Mouse (Mus musculus) ES-E14 (cell line): ENCODE results near the gene Hivep3. TPM values are rescaled to one million over a fixed set of nuclear protein-coding genes. Genes with fewer than 3 reads are reported as not detected.

Experiments used
- DNase-seq: peaks from one replicate; pipeline ENCODE4 v3.0.0-alpha.2; 2013; ENCODE audit warnings: low read depth, low spot score
- H3K27ac ChIP-seq: 2 replicates; pipeline ENCODE4 v1.5.1; 2012; ENCODE audit warnings: low read depth, mild to moderate bottlenecking, low read length, moderate library complexity, mixed read lengths; ENCODE audit not compliant: poor library complexity, insufficient read depth, severe bottlenecking
- H3K36me3 ChIP-seq: 2 replicates; pipeline ENCODE4 v1.6.1; 2012; ENCODE audit warnings: mild to moderate bottlenecking, low read length, moderate library complexity, mixed read lengths; ENCODE audit not compliant: control insufficient read depth, poor library complexity, insufficient read depth, severe bottlenecking
- H3K4me1 ChIP-seq, 2 experiments: fragments of 150-350 bp in 1 of 2; sonication (generic) in 1 of 2; 2 replicates each; pipeline ENCODE4 v1.6.1; 2012; ENCODE audit warnings: low read length in 2 of 2, mild to moderate bottlenecking in 1 of 2, mixed read lengths in 1 of 2; ENCODE audit not compliant: control insufficient read depth in 2 of 2, insufficient read depth in 2 of 2, poor library complexity in 1 of 2
- H3K4me3 ChIP-seq, 2 experiments: fragments of 150-350 bp in 1 of 2; sonication (generic) in 1 of 2; 2 replicates each; pipeline ENCODE4 v1.5.1; 2012; ENCODE audit warnings: low read length in 2 of 2, low read depth in 1 of 2, mild to moderate bottlenecking in 1 of 2, mixed read lengths in 1 of 2; ENCODE audit not compliant: insufficient read depth in 1 of 2, poor library complexity in 1 of 2, severe bottlenecking in 1 of 2
- H3K9ac ChIP-seq: 2 replicates; pipeline ENCODE4 v1.6.1; 2012; ENCODE audit warnings: low read depth, mild to moderate bottlenecking, low read length, mixed read lengths; ENCODE audit not compliant: poor library complexity, insufficient read depth, severe bottlenecking
- H3K9me3 ChIP-seq: fragments of 150-350 bp; sonication (generic); 2 replicates; pipeline ENCODE4 v1.6.1; 2012; ENCODE audit warnings: low read depth, mild to moderate bottlenecking, low read length; ENCODE audit not compliant: control insufficient read depth, insufficient read depth
- CHD2 ChIP-seq: IDR thresholded peaks from 2 replicates; pipeline ENCODE4 v1.6.1; 2014; ENCODE audit warnings: mild to moderate bottlenecking, low read depth, low read length, inconsistent platforms
- HCFC1 ChIP-seq: IDR thresholded peaks from 2 replicates; pipeline ENCODE4 v1.6.1; 2012; ENCODE audit warnings: low read length, inconsistent platforms, borderline replicate concordance; ENCODE audit not compliant: insufficient read depth
- MAFK ChIP-seq: IDR thresholded peaks from 2 replicates; pipeline ENCODE4 v1.6.1; 2014; ENCODE audit warnings: mild to moderate bottlenecking, low read depth, low read length, inconsistent platforms; ENCODE audit not compliant: insufficient read depth
- ZC3H11A ChIP-seq: IDR thresholded peaks from 2 replicates; pipeline ENCODE4 v1.6.1; 2012; ENCODE audit warnings: low read depth, mild to moderate bottlenecking, inconsistent platforms, low read length, borderline replicate concordance
- ZNF384 ChIP-seq: IDR thresholded peaks from 2 replicates; pipeline ENCODE4 v1.6.1; 2012; ENCODE audit warnings: low read depth, low read length, inconsistent platforms
- in situ Hi-C, 2 experiments: fragments of 600-800 bp; cut with MboI; formaldehyde crosslinking; loops; one replicate each; pipeline ENCODE4 v1.15.1; 2025; ENCODE audit warnings: low sequenced_read_pairs in 2 of 2, inconsistent platforms in 1 of 2; ENCODE audit not compliant: unreplicated experiment in 2 of 2
- total RNA-seq: library from RNA; depleted of rRNA; stranded (reverse); fragments of 300-350 nt; gene quantifications from 2 replicates; pipeline ENCODE4 v1.2.3, GENCODE M21; 2012

Gene Hivep3
- total RNA-seq, 1 experiment = 1.4 TPM

DNA sequence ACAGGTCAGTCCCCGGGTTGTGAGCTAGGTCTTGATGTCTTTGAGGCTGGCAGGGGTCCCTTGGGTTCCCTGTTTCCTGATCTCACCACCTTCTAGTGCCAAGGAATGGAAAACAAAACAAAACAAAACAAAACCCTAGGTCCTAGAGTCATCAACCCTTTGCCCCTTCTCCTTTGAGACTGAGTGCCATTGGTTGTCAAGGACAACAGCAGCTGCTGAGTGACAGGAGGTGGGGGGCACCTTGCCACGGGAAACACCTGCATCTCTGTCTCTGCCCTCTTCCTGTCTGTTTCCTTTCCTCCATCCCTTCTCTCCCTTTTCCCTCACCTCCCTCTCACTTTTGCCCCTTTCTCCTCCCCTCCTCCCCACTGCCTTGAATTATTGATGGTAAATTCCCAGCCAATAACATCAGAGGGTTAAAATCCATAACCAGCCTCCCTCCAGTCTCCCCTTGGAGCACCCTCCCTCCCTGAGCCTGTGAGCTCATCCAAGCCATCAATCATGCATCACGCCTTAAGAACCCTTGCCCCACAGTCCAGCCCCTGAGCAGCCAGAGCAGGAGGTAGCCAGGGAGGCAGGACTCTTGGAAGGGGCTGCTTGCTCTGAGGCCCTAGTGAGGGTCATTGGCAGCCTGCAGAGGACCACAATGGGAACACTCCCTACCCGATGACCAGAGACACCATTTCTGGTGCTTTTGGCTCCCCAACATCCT is 253.9 kb downstream of the Hivep3 start:
- H3K9me3 ChIP-seq = no peaks in the 10 kb centered on the region
- no peak overlapping the region for H3K9ac ChIP-seq
- no peak overlapping the region for H3K27ac ChIP-seq
- in situ Hi-C loops = no loop called here
- H3K4me3 ChIP-seq = no peak overlapping the region
- TF ChIP-seq ZNF384 (no peak), ZC3H11A (no peak), HCFC1 (no peak), MAFK (no peak), CHD2 (no peak)
- no peaks in the 10 kb centered on the region for H3K36me3 ChIP-seq
- no peak for DNase-seq
- no peaks in the 10 kb centered on the region for H3K4me1 ChIP-seq

GRCm38 (mm10) chr4:119989031-119989693 is 255.6 kb downstream of the Hivep3 start:
- Histone ChIP-seq H3K4me1 (no peaks in the 10 kb centered on the region), H3K9ac (no peak overlapping the region), H3K9me3 (no peaks in the 10 kb centered on the region), H3K27ac (no peak overlapping the region), H3K36me3 (no peaks in the 10 kb centered on the region), H3K4me3 (no peak overlapping the region)
- in situ Hi-C loops = no loop called here
- TF ChIP-seq MAFK (no peak), HCFC1 (no peak), ZC3H11A (no peak), CHD2 (no peak), ZNF384 (no peak)
- no peak for DNase-seq

GRCm38 (mm10) chr4:119990346-119990745 is 256.8 kb downstream of the Hivep3 start:
- no peak overlapping the region for H3K9ac ChIP-seq
- TF ChIP-seq ZC3H11A (no peak), ZNF384 (no peak), MAFK (no peak), HCFC1 (no peak), CHD2 (no peak)
- H3K27ac ChIP-seq = no peak overlapping the region
- H3K4me3 ChIP-seq = no peak overlapping the region
- DNase-seq = no peak
- in situ Hi-C loops = no loop called here
- no peaks in the 10 kb centered on the region for H3K9me3 ChIP-seq
- no peaks in the 10 kb centered on the region for H3K4me1 ChIP-seq
- no peaks in the 10 kb centered on the region for H3K36me3 ChIP-seq

DNA sequence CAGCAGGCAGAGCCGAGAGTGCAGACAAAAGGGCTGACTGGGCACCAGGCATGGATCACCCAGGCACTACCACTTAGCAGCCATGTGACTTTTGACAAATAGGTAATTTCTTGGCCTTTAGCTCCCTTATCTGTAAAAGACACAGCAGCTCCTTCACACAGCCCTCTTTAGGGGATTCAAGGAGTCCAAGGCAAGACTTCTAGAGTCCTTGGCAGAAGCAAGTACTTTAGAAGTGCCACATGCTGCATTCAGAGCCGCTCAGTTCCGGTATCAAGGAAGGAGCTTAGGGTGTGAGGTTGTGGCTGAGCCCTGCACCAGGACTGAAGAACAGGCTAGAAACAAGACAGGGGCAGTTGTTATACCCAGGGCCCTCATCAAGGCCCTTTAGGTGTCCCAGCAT is 257.3 kb downstream of the Hivep3 start:
- DNase-seq = no peak
- Histone ChIP-seq H3K9ac (no peak overlapping the region), H3K4me1 (no peaks in the 10 kb centered on the region), H3K4me3 (no peak overlapping the region), H3K27ac (no peak overlapping the region), H3K36me3 (no peaks in the 10 kb centered on the region), H3K9me3 (no peaks in the 10 kb centered on the region)
- TF ChIP-seq MAFK (no peak), ZNF384 (no peak), ZC3H11A (no peak), HCFC1 (no peak), CHD2 (no peak)
- in situ Hi-C loops = no loop called here
